Mouse (Mus musculus) Muller cell, postnatal 12 days (primary cell): Measurements from ENCODE around the gene Fam166a.
"Not testable (repeated sequence)": the region's sequence is repeated elsewhere in the genome, so short reads cannot be mapped to it uniquely, and the experiment has no call there.

ENCODE experiments used
- DNase-seq: peaks from one replicate; pipeline ENCODE4 v3.0.0-alpha.2; 2015; ENCODE audit errors: inconsistent ontology term

The Fam166a gene

GRCm38 (mm10) chr2:25242101-25242506 is 23.6 kb downstream of the Fam166a start, which contains the start of the genes Rnf208 and Cysrt1:
TSS of gene Rnf208 (plus strand) at chr2:25242255.
TSS of gene Cysrt1 (minus strand) at chr2:25242452.
- no peak for DNase-seq

GRCm38 (mm10) chr2:25243342-25243741 is 24.8 kb downstream of the Fam166a start:
- no peak for DNase-seq

GRCm38 (mm10) chr2:25244144-25244543 is 25.6 kb downstream of the Fam166a start:
- DNase-seq: no peak

- DNase-seq: no peak
These were observed 27.9 kb downstream of the Fam166a start, which contains the start of gene AL732309.1 for GRCm38 (mm10) chr2:25246183-25247072. TSS of gene AL732309.1 (minus strand) at chr2:25246863.

GRCm38 (mm10) chr2:25252331-25252730 is 33.8 kb downstream of the Fam166a start:
- no peak for DNase-seq

- DNase-seq: peak; percentile 96
These were observed 36.8 kb downstream of the Fam166a start, which contains the start of gene Tmem203 for GRCm38 (mm10) chr2:25255284-25255779. TSS of gene Tmem203 (plus strand) at chr2:25255439.

GRCm38 (mm10) chr2:25256443-25257109 is 38.0 kb downstream of the Fam166a start:
- not testable (repeated sequence) for DNase-seq

GRCm38 (mm10) chr2:25257250-25257649 is 38.7 kb downstream of the Fam166a start:
- DNase-seq: not testable (repeated sequence)

GRCm38 (mm10) chr2:25258887-25259286 is 40.3 kb downstream of the Fam166a start:
- no peak for DNase-seq

GRCm38 (mm10) chr2:25261870-25262269 is 43.3 kb downstream of the Fam166a start:
- DNase-seq: no peak

GRCm38 (mm10) chr2:25262291-25262767 is 43.8 kb downstream of the Fam166a start, which contains the start of gene Tprn:
TSS of gene Tprn (plus strand) at chr2:25262618.
- DNase-seq: peak; percentile 97

- DNase-seq: peak; percentile 55
These were observed 44.5 kb downstream of the Fam166a start for GRCm38 (mm10) chr2:25262795-25263622.

GRCm38 (mm10) chr2:25263623-25264285 is 45.2 kb downstream of the Fam166a start:
- no peak for DNase-seq

GRCm38 (mm10) chr2:25264286-25264660 is 45.7 kb downstream of the Fam166a start:
- DNase-seq: no peak

- DNase-seq: peak; percentile 55
These were observed 46.3 kb downstream of the Fam166a start for GRCm38 (mm10) chr2:25264851-25265250.

- DNase-seq: no peak
These were observed 47.5 kb downstream of the Fam166a start for GRCm38 (mm10) chr2:25265897-25266656.

GRCm38 (mm10) chr2:25266720-25267119 is 48.2 kb downstream of the Fam166a start:
- no peak for DNase-seq

GRCm38 (mm10) chr2:25267241-25267640 is 48.7 kb downstream of the Fam166a start:
- peak; percentile 60 for DNase-seq

- no peak for DNase-seq
These were observed 49.3 kb downstream of the Fam166a start for GRCm38 (mm10) chr2:25267746-25268309.
